Mouse (Mus musculus): ENCODE results near the gene Mxra8.

The Mxra8 gene

GRCm38 (mm10) chr4:155837404-155838010 lies 2.0 kb upstream of the Mxra8 start:
- no peak for DNase-seq (ENCODE audit: low read depth, low spot score)

GRCm38 (mm10) chr4:155838187-155839153 lies 1.0 kb upstream of the Mxra8 start:
- no peak for DNase-seq (ENCODE audit: low read depth, low spot score)

DNA sequence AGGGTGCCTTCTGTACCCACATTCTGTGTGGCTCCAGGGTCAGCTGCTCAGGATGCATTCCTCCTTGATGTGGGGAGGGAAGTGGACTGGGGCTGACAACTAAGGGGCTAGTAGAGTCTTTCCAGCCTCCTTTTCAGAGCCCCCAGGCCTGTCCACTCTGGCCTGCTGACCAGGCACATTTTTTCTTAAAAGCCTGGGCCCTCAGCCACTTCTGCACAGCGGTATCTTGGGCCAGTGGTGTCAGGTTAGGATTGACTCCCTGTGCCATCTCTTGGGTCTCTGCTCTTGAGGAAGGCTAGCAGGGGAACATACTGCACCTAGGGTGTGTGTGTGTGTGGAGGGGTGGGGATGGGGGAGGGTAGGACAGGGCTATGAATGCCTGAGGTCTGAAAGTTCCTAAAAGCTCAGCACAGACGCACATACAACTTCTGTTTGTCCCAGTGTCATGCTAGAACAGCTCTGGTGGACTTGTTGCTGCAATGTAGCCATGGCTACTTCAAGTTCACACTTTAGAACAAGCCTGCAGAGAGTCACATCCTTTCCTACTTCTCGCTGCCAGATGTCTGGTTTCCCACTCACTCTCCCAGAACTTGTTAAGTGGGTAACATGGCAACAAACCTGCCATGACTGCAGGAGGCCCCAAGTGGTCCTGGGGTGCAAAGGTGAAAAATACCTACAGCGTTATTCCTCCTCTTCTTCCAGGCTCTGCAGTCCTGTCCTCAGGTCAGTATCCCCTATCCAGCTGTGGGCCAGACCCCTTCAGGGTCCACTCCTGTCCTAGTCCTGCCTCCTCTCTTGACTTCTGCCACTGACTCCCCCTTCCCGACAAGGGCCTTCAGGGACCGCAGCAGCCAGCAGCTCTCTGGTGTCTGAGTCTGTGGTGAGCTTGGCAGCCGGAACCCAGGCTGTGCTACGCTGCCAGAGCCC lies 859 bp downstream of the Mxra8 start:
- DNase-seq (ENCODE audit: low read depth, low spot score): no peak

DNA sequence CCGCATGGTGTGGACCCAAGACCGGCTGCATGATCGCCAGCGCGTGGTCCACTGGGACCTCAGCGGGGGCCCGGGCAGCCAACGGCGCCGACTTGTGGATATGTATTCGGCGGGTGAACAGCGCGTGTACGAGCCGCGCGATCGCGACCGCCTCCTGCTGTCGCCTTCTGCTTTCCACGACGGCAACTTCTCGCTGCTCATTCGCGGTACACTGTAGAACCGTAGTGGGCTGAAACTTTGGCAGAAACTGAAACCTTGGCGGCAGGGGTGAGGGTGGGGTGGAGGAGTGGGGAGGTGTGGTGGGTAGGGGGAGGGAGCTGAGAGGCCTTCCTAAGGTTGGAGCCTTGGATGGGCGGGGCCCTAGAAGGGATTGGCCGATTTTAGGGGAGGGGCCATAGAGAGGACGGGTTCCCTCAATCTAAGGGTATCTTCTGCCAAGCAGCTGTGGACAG lies 1.5 kb downstream of the Mxra8 start:
- DNase-seq (ENCODE audit: low read depth, low spot score): no peak

DNA sequence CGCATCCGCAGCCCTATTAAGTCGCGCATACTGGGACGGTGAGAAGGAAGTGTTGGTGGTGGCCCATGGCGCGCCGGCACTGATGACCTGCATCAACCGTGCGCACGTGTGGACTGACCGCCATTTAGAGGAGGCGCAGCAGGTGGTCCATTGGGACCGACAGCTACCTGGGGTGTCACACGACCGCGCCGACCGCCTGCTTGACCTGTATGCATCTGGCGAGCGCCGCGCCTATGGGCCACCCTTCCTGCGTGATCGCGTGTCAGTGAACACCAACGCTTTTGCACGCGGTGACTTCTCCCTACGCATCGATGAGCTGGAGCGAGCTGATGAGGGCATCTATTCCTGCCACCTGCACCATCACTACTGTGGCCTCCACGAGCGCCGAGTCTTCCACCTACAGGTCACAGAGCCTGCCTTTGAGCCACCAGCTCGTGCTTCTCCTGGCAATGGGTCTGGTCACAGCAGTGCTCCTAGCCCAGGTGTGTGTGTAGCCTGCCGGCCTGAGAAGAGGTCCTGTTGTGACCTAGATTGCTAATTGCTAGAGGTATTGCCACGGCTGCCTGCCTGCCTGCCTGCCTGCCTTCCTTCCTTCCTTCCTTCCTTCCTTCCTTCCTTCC lies 2.3 kb downstream of the Mxra8 start:
- DNase-seq (ENCODE audit: low read depth, low spot score): no peak

DNA sequence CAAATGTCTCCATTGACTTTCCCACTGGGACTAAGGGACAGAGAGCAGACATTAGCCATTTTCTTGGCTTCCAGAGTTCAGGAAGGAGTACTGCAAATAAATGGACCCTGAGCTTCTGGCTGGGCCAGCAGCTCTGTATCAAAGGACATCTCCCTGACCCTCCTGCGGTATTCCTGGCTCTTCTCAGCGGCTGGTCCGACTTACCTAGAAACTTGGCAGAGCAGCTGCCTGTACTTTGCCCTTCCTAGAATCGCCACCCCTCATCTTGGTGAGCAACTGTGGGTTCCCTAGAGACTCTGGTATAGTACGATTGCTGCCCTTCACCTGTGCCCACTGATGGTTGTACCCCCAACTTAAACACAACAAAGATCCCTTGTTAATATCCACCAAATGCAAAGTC lies 3.8 kb downstream of the Mxra8 start:
- DNase-seq (ENCODE audit: low read depth, low spot score): no peak

DNA sequence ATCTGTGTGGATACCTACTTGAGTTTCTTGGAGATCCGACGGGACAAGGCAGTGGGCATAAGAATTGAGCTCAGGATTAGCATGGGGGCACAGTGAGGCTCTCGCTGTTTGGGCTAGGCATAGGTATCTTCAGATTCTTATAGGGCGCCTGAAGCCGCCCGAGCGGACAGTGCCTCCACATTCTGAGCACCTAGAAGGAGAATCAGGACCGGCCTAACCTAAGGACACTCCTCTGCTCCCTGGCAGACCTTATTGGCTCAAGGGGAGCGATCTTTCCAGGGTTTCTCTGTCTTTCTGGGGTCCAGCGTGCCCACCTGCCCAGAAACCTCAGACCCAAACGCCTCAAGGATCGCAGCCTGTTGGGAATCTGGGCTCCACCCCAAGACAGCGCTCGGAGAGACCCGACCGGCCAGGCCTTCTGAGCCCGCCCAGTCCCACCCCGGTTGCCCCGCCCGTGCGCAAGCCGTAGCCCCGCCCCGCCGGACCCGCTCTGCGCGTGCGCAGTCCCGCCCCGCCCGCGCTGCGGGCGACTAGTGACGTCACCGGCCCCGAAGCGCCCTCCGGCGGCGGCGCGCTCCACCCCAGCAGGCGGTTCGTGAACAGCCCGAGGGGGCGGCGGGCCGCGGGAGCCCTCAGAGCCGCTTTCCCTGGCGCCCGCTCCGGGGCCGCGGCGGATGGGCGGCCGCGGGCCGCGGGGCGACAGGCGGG lies 7.5 kb downstream of the Mxra8 start, which contains the start of gene Dvl1:
Gene Dvl1 (plus strand): TSS at position 532 of the 708 bp plus-strand sequence.
- DNase-seq (ENCODE audit: low read depth, low spot score): peak; percentile 85

- DNase-seq (ENCODE audit: low read depth, low spot score): no peak
Observed at GRCm38 (mm10) chr4:155847591-155848352, 8.3 kb downstream of the Mxra8 start.

- no peak for DNase-seq (ENCODE audit: low read depth, low spot score)
Observed at GRCm38 (mm10) chr4:155848434-155849095, 9.1 kb downstream of the Mxra8 start.

DNA sequence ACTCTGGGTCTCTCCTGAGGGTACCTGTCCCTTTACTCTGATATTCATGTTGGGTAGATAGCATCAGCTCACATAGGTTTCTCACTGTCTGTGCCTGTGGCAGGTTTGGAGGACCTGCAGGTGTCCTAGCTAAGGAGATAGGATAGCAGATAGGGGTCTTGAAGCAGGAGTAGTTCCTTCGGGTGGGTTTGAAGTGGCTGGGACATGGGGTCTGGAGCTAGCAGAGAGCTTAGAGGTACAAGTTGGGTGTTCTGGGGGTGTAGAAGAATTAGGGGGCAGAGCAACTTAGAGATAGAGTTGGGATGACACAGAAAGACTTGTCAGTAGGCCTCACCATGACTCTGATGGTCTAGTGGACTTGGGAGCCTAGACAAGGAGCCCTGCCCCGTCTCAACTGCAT lies 9.9 kb downstream of the Mxra8 start:
- no peak for DNase-seq (ENCODE audit: low read depth, low spot score)

DNA sequence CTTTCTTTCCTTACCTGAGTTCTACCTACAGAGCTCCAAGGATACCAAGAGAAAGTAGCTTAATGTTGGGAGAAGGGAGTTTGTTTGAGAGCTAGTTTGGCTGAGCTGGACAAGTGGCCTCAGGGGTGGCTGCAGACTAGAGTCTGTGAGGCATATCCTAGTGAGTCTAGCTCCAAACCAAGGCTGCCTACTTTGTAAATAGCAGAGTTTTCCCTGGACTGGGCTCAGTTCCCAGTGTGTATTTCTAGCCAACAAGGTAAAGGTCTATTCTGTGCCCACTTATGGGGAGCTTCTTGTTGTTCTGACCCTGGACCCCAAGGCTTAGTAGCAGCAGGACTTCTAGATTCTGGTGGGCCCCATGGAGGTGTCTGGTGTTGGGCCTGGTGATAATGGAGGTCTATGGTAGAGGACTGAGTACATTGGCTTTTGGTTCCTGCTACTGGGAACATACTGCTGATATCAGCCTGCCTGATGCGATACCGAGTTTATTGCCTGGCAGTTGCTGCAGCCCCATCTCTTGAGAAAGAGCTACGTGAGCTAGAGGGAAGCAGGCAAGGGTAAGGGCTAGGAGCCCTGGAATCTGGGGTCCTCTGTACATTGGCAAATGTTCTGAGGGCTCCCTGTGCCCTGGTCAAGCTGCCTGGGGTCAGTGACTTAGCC lies 10.4 kb downstream of the Mxra8 start:
- no peak for DNase-seq (ENCODE audit: low read depth, low spot score)

DNA sequence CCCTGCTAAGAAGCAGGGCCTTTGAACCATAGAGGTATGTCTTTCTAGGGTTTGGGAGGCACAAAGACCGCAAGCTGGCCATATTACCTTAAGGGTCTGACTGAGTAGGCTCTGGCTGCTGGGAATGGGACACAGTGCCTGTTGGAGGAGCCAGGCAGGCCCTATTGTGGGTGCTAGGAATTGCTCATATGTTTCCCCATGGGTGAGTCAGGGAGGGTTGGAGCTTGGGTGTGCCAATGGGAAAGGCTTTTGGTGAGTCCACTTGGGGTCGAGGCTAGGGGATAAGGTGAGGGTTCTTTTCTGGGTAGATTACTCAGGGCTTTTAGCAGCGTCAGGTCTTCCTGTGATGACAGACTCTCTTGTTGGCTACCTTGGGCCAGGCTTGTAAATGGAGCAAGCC lies 11.9 kb downstream of the Mxra8 start:
- DNase-seq (ENCODE audit: low read depth, low spot score): no peak

- no peak for DNase-seq (ENCODE audit: low read depth, low spot score)
Observed at GRCm38 (mm10) chr4:155851951-155852411, 12.5 kb downstream of the Mxra8 start.

GRCm38 (mm10) chr4:155853421-155853820 lies 13.9 kb downstream of the Mxra8 start:
- DNase-seq (ENCODE audit: low read depth, low spot score): no peak

GRCm38 (mm10) chr4:155854991-155855390 lies 15.5 kb downstream of the Mxra8 start:
- no peak for DNase-seq (ENCODE audit: low read depth, low spot score)

DNA sequence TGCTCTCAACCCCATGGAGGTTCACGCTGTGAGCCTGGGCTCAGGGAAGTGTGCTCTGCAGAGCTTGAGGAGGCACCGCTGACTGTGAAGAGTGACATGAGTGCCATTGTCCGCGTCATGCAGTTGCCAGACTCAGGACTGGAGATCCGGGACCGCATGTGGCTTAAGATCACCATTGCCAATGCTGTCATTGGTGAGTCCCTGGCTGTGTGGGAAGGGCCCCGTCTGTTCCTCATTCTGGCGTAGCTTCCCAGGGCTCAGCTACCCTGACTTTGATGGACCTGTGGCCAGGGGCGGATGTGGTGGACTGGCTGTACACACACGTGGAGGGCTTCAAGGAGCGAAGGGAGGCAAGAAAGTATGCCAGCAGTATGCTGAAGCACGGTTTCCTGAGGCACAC lies 16.6 kb downstream of the Mxra8 start:
- DNase-seq (ENCODE audit: low read depth, low spot score): no peak

DNA sequence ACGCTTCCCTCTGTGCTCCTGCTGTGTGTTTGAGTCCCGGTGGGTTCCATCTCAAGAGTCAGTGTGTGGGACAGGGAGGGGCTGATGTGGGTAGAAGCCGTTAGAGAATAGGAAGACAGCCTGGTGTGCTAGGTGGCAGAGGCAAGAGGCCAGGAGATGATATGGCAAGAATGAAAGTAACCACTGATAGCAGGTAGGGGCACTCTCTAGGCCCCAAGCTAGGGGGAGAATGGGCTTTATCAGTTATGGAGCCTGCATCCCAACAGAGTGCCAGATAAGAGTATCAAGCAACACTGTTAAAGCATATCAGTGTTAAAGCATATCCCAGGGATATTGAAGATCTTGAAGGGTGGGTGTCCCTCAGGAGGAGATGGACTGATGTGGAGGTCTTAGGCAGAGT lies 17.4 kb downstream of the Mxra8 start:
- no peak for DNase-seq (ENCODE audit: low read depth, low spot score)

DNA sequence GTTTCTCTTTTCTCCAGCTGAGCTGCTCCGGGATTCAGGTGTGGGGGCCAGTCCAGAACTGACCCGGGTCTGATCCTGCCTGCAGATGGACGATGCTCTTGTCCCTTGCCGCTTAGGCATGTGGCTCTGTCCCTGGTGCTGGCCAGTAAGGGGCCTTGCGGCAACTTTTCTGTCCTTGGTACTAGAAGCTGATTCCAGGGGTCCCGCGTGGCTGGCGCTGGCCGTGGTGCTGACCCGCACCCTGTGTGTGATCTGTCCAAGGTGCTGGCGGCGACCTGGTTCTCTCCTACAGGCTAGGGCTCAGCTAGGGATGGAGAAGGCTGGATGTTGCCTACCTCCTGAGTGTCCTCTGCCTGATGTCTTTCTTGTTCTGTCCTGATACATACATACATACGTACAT lies 19.8 kb downstream of the Mxra8 start:
- DNase-seq (ENCODE audit: low read depth, low spot score): no peak

- DNase-seq (ENCODE audit: low read depth, low spot score): no peak
Observed at GRCm38 (mm10) chr4:155861787-155862186, 22.3 kb downstream of the Mxra8 start.
